Mouse (Mus musculus) hindbrain, postnatal 0 days (tissue): ENCODE measurements at regions not wholly inside any gene's neighbourhood (a gene's known extent, or its start where the extent isn't known, plus 50 kb on each side); places are given as distances from the start of the nearest gene placed in this dataset.

Experiments
- ATAC-seq: fragments of 200-750 bp; cut with Nextera tagmentation; 2 replicates; pipeline ENCODE4 v1.8.0; 2017; ENCODE audit warnings: mild to moderate bottlenecking, moderate TSS enrichment, moderate library complexity
- DNase-seq: peaks from one replicate; pipeline ENCODE4 v3.0.0-alpha.2; 2015; ENCODE audit warnings: low spot score
- H3K27ac ChIP-seq: fragments of 300-500 bp; sonication (generic); 2 replicates; pipeline ENCODE4 v1.5.1; 2014; ENCODE audit warnings: mild to moderate bottlenecking
- H3K27me3 ChIP-seq: fragments of 300-500 bp; sonication (generic); 2 replicates; pipeline ENCODE4 v1.6.1; 2014; ENCODE audit warnings: low read length, mixed read lengths; ENCODE audit not compliant: insufficient read depth
- H3K36me3 ChIP-seq: fragments of 300-500 bp; sonication (generic); 2 replicates; pipeline ENCODE4 v1.6.1; 2014; ENCODE audit warnings: low read length, mixed read lengths; ENCODE audit not compliant: insufficient read depth
- H3K4me1 ChIP-seq: fragments of 300-500 bp; sonication (generic); 2 replicates; pipeline ENCODE4 v1.6.1; 2014; ENCODE audit warnings: antibody characterized with exemption, low read length, mixed read lengths; ENCODE audit not compliant: insufficient read depth
- H3K4me2 ChIP-seq: fragments of 300-500 bp; sonication (generic); 2 replicates; pipeline ENCODE4 v1.6.1; 2014; ENCODE audit warnings: low read depth, mild to moderate bottlenecking, low read length, moderate library complexity, mixed read lengths
- H3K4me3 ChIP-seq: fragments of 300-500 bp; sonication (generic); 2 replicates; pipeline ENCODE4 v1.5.1; 2014; ENCODE audit warnings: low read length
- H3K9ac ChIP-seq: fragments of 300-500 bp; sonication (generic); replicated peaks from 2 replicates; pipeline ENCODE4 v1.6.1; 2014; ENCODE audit warnings: mild to moderate bottlenecking, low read length, moderate library complexity, mixed read lengths
- H3K9me3 ChIP-seq: fragments of 300-500 bp; sonication (generic); 2 replicates; pipeline ENCODE4 v1.6.1; 2016; ENCODE audit warnings: low read length, mixed read lengths
- CTCF ChIP-seq: IDR thresholded peaks from 2 replicates; pipeline ENCODE4 v1.5.1; 2016; ENCODE audit warnings: antibody characterized with exemption, control low read depth, low read depth
- WGBS: fragments of 180-500 bp; shearing (Covaris S2); extraction: QIAGEN DNeasy Blood & Tissue Kit; methylation state at CpG from one replicate; pipeline ENCODE4 v1.1.7; 2014; 5-methylcytosine and 5-hydroxymethylcytosine counted together

- no peak overlapping the region for H3K27ac ChIP-seq
- H3K4me2 ChIP-seq, result no peak overlapping the region
- 84% methylated on average over 6 of the region's 6 CpGs for WGBS
- no peaks in the 10 kb centered on the region for H3K9me3 ChIP-seq
- DNase-seq (no peak), ATAC-seq (no peak)
- H3K4me1 ChIP-seq, result 0 out of 2 replicates have a peak, but pooled peaks cover 4% of the 10 kb centered on the region
- H3K36me3 ChIP-seq, result no peaks in the 10 kb centered on the region
- no peak overlapping the region for H3K4me3 ChIP-seq
- H3K27me3 ChIP-seq, result no peaks in the 10 kb centered on the region
- no peak for TF ChIP-seq CTCF
- no peak overlapping the region for H3K9ac ChIP-seq
Observed at GRCm38 (mm10) chr8:34691776-34692175, 580.2 kb upstream of the Gm10131 start.

DNA sequence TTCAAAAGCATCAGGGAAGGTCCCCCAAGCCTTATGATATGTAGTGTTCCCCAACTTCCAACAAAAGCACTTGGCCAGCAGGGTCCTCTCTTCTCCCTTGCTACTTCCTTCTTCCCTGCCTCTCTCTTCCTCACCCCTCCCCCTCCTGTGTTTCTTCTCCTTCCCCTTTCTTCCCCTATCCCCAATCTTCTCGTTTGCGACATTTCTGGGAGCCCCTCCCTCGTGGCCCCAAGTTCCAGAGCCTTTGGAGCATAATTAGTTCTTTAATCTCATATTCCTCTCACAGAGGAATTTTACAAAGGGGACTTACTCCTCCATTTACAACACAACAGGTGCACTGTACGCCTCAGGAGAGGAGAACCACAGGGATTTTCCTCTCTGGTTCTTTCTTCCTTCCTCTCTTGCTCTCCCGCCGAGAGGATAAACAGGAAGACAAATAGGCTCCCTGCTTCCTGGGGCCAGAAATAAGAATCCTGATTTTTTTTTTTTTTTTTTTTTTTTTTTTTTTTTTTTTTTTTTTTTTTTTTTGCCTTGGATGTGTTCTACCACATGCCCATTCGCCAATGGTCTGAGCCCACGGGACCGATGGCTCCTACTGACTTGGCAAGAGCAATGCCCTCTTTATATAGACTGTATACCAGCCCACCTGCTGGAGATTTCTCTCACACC lies 578.4 kb upstream of the Gm10131 start:
- WGBS, result 16% methylated on average over 9 of the region's 9 CpGs

GRCm38 (mm10) chr8:34689049-34689824 lies 577.7 kb upstream of the Gm10131 start:
- H3K4me3 ChIP-seq, result peak overlapping the region; percentile 2; the same call in 1 of the 2 replicates
- no peaks in the 10 kb centered on the region for H3K27me3 ChIP-seq
- no peaks in the 10 kb centered on the region for H3K9me3 ChIP-seq
- DNase-seq, result no peak
- no peak overlapping the region for H3K27ac ChIP-seq
- 0 out of 2 replicates have a peak, but pooled peaks have one; percentile 22 for ATAC-seq
- peak overlapping the region; percentile 33 for H3K4me2 ChIP-seq
- H3K9ac ChIP-seq, result no peak overlapping the region
- 0 out of 2 replicates have a peak, but pooled peaks cover 4% of the 10 kb centered on the region for H3K4me1 ChIP-seq
- TF ChIP-seq CTCF, result no peak
- WGBS, result 17% methylated on average over 29 of the region's 33 CpGs
- H3K36me3 ChIP-seq, result no peaks in the 10 kb centered on the region

More for the DNA sequence above, 578.4 kb upstream of the Gm10131 start:
- H3K36me3 ChIP-seq, result no peaks in the 10 kb centered on the region
- H3K27me3 ChIP-seq, result no peaks in the 10 kb centered on the region
- DNase-seq (no peak), ATAC-seq (no peak; the same call in 1 of the 2 replicates)
- peak overlapping the region; percentile 33 for H3K4me2 ChIP-seq
- H3K9me3 ChIP-seq, result no peaks in the 10 kb centered on the region
- no peak for TF ChIP-seq CTCF
- no peak overlapping the region for H3K9ac ChIP-seq
- 0 out of 2 replicates have a peak, but pooled peaks cover 4% of the 10 kb centered on the region for H3K4me1 ChIP-seq
- H3K4me3 ChIP-seq, result peak overlapping the region; percentile 2; the same call in 1 of the 2 replicates
- H3K27ac ChIP-seq, result no peak overlapping the region

DNA sequence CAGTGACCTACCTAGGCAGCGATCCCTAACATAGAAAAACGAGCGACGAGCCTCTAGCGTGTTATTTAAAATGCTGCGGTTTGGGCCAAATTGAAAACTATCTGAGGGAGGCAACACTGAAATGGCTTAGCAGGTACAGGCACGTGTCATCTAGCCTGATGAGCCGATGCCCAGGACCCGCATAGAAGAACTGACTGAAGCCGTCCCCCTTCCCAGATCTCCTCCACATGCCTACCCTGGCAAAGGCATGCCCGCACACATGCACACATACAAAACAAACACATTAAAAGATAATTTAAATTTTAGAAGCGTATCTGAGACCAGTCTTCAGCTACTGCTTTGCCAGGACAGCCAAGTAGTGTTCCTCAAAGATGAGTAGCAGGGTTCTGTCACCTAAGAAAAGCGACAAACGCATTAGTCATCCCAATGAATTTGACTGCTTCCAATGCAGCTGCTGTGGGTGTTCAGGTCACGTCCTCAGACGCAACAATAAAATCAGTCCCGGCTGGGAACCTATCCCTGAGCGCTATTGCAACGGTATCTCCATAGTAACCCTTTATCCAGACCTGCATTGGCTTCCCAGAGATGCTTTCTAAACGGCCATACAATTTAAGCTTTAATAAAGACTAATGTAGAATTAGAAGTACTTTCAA lies 577.0 kb upstream of the Gm10131 start:
- H3K9me3 ChIP-seq, result no peaks in the 10 kb centered on the region
- H3K27ac ChIP-seq, result no peak overlapping the region
- H3K4me2 ChIP-seq, result peak overlapping the region; percentile 33
- TF ChIP-seq CTCF, result no peak
- ATAC-seq, result peak; percentile 63; the same call in 1 of the 2 replicates
- H3K36me3 ChIP-seq, result no peaks in the 10 kb centered on the region
- WGBS, result 45% methylated on average over 20 of the region's 20 CpGs
- peak; percentile 48 for DNase-seq
- H3K27me3 ChIP-seq, result no peaks in the 10 kb centered on the region
- 0 out of 2 replicates have a peak, but pooled peaks cover 4% of the 10 kb centered on the region for H3K4me1 ChIP-seq
- no peak overlapping the region for H3K9ac ChIP-seq
- no peak overlapping the region for H3K4me3 ChIP-seq

DNA sequence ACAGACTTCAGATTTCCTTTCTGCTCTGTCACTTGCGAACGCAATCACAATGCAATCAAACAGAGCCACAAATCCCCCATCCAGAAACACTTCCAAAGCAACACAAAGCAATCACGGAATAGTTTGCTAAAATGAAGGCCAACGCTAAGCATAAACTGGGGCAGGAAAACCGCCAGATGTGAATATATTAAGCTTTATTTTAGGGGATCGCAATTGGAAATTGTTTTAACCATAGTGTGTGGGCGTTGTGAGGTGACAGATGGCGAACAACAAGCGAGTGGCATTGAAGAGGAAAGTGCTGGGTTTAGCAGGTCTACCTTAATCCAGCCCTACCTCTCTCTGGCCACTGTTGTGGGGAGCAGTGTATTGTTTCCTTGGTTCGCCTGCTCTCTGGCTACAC lies 574.8 kb upstream of the Gm10131 start:
- DNase-seq (no peak), ATAC-seq (no peak)
- H3K9me3 ChIP-seq, result no peaks in the 10 kb centered on the region
- no peak for TF ChIP-seq CTCF
- no peak overlapping the region for H3K9ac ChIP-seq
- no peak overlapping the region for H3K4me2 ChIP-seq
- no peak overlapping the region for H3K4me3 ChIP-seq
- H3K36me3 ChIP-seq, result no peaks in the 10 kb centered on the region
- H3K27ac ChIP-seq, result no peak overlapping the region
- H3K27me3 ChIP-seq, result no peaks in the 10 kb centered on the region
- WGBS, result 77% methylated on average over 10 of the region's 10 CpGs
- H3K4me1 ChIP-seq, result 0 out of 2 replicates have a peak, but pooled peaks cover 4% of the 10 kb centered on the region

GRCm38 (mm10) chr8:34684683-34685082 lies 573.1 kb upstream of the Gm10131 start:
- no peak for ATAC-seq
- Histone ChIP-seq H3K27ac (no peak overlapping the region), H3K9ac (no peak overlapping the region), H3K36me3 (no peaks in the 10 kb centered on the region), H3K4me1 (peaks cover 9% of the 10 kb centered on the region; the same call in 1 of the 2 replicates), H3K4me3 (no peak overlapping the region), H3K4me2 (no peak overlapping the region), H3K27me3 (no peaks in the 10 kb centered on the region), H3K9me3 (no peaks in the 10 kb centered on the region)
- DNase-seq, result peak; percentile 30
- no peak for TF ChIP-seq CTCF
- 39% methylated on average over 7 of the region's 7 CpGs for WGBS
